Comparison of ENCODE assay signal across 18 mouse cellular contexts in genomic region chr5:107939701-107940100, GRCm38 (mm10). TPM values are rescaled to one million over a fixed set of nuclear protein-coding genes. Genes with fewer than 3 reads are reported as not detected.
DNase-seq lines count a peak whose midpoint lies in the region; ATAC-seq lines count a peak whose summit lies in the region.
"Had no signal": no experiment of that assay in that cellular context is flagged by ENCODE, and none has a peak within 500 bp of the region (broad histone marks: within the 10 kb centered on the region; RNA-seq: fewer than 3 reads in every experiment).

No protein-coding gene starts in this region.

- H3K4me1 ChIP-seq in heart, embryonic 12.5 days (replicated peaks): 0 out of 2 replicates have a peak, but pooled peaks cover 3% of the 10 kb centered on the region
- 0 out of 2 replicates have a peak, but pooled peaks cover 6% of the 10 kb centered on the region for H3K4me1 ChIP-seq in heart, embryonic 10.5 days
- no peaks in the 10 kb centered on the region for H3K4me1 ChIP-seq in neural tube, embryonic 15.5 days
- H3K4me1 ChIP-seq: hindbrain, embryonic 13.5 days; intestine, embryonic 15.5 days had no signal

- DNase-seq in heart, embryonic 10.5 days (ENCODE audit: low spot score): no peak
- DNase-seq in lung, postnatal 10 days: peak; percentile 28
- DNase-seq in lung, postnatal 25 days (ENCODE audit: low spot score): no peak
- DNase-seq in kidney, postnatal 36 days: peak; percentile 62 to 82
- DNase-seq in embryo, embryonic 9.5 days (ENCODE audit: extremely low spot score): no peak
- DNase-seq in layer of hippocampus, adult 9-10 months (ENCODE audit: low spot score): no peak
- DNase-seq: adrenal gland, postnatal 36 days; heart, adult 2 months; heart, postnatal 10 days; liver, postnatal 0 days; right cerebral cortex, adult 18-20 months; thymus, postnatal 4 days had no signal

- H3K36me3 ChIP-seq in heart, embryonic 12.5 days: no peaks in the 10 kb centered on the region
- H3K36me3 ChIP-seq in heart, embryonic 10.5 days: no peaks in the 10 kb centered on the region
- H3K36me3 ChIP-seq in neural tube, embryonic 15.5 days: no peaks in the 10 kb centered on the region
- H3K36me3 ChIP-seq: embryonic facial prominence, embryonic 13.5 days; hindbrain, embryonic 13.5 days; intestine, embryonic 15.5 days had no signal

- H3K27ac ChIP-seq in heart, embryonic 12.5 days (ENCODE audit: poor library complexity, severe bottlenecking): no peak overlapping the region
- no peak overlapping the region for H3K27ac ChIP-seq in heart, embryonic 10.5 days
- H3K27ac ChIP-seq in neural tube, embryonic 15.5 days (replicated peaks): no peak overlapping the region
- H3K27ac ChIP-seq: embryonic facial prominence, embryonic 13.5 days; heart, adult 2 months; hindbrain, embryonic 13.5 days; intestine, embryonic 15.5 days had no signal

- H3K4me2 ChIP-seq in heart, embryonic 12.5 days: no peak overlapping the region
- H3K4me2 ChIP-seq in neural tube, embryonic 15.5 days: no peak overlapping the region
- H3K4me2 ChIP-seq: embryonic facial prominence, embryonic 13.5 days; hindbrain, embryonic 13.5 days; intestine, embryonic 15.5 days had no signal

- ATAC-seq in heart, embryonic 12.5 days (ENCODE audit: insufficient number of reproducible peaks, low FRiP score): 0 out of 2 replicates have a peak, but pooled peaks have one; percentile 15
- ATAC-seq in neural tube, embryonic 15.5 days (ENCODE audit: low FRiP score): no peak; the same call in 1 of the 2 replicates
- ATAC-seq: forebrain, embryonic 16.5 days; intestine, embryonic 15.5 days; liver, postnatal 0 days had no signal

- H3K9ac ChIP-seq in heart, embryonic 12.5 days: no peak overlapping the region
- H3K9ac ChIP-seq in neural tube, embryonic 15.5 days (replicated peaks): no peak overlapping the region
- H3K9ac ChIP-seq: embryonic facial prominence, embryonic 13.5 days; hindbrain, embryonic 13.5 days; intestine, embryonic 15.5 days; liver, postnatal 0 days had no signal

- 53% methylated on average over 3 of the region's 3 CpGs for WGBS in heart, embryonic 12.5 days
- 54% methylated on average over 3 of the region's 3 CpGs for WGBS in heart, embryonic 10.5 days
- WGBS in neural tube, embryonic 15.5 days: 91% methylated on average over 3 of the region's 3 CpGs

- H3K4me3 ChIP-seq in heart, embryonic 12.5 days: no peak overlapping the region
- H3K4me3 ChIP-seq in heart, embryonic 10.5 days: no peak overlapping the region
- no peak overlapping the region for H3K4me3 ChIP-seq in neural tube, embryonic 15.5 days (replicated peaks)
- H3K4me3 ChIP-seq: embryonic facial prominence, embryonic 13.5 days; heart, adult 2 months; hindbrain, embryonic 13.5 days; intestine, embryonic 15.5 days had no signal

- no peaks in the 10 kb centered on the region for H3K9me3 ChIP-seq in heart, embryonic 12.5 days (replicated peaks)
- H3K9me3 ChIP-seq in heart, embryonic 10.5 days: no peaks in the 10 kb centered on the region
- H3K9me3 ChIP-seq in neural tube, embryonic 15.5 days (replicated peaks): no peaks in the 10 kb centered on the region
- H3K9me3 ChIP-seq: embryonic facial prominence, embryonic 13.5 days; hindbrain, embryonic 13.5 days; intestine, embryonic 15.5 days had no signal

- H3K27me3 ChIP-seq in heart, embryonic 12.5 days (replicated peaks): no peaks in the 10 kb centered on the region
- H3K27me3 ChIP-seq in heart, embryonic 10.5 days (ENCODE audit: insufficient read depth, poor library complexity, severe bottlenecking): no peaks in the 10 kb centered on the region
- H3K27me3 ChIP-seq in neural tube, embryonic 15.5 days (replicated peaks): no peaks in the 10 kb centered on the region
- H3K27me3 ChIP-seq: embryonic facial prominence, embryonic 13.5 days; hindbrain, embryonic 13.5 days; intestine, embryonic 15.5 days had no signal

RNA-seq across cellular contexts. Expression of gene Rpl5, which starts 39.4 kb away (rescaled TPM):
- 52.3 and 52.7 TPM in 2 replicates for polyA plus RNA-seq in heart, embryonic 12.5 days (2016; fragmentation: Nextera tagmentation; extraction: Ambion mirVana)
- 61.9 and 78.8 TPM in 2 replicates for polyA plus RNA-seq in heart, embryonic 10.5 days (2016; fragmentation: Nextera tagmentation; extraction: Ambion mirVana)
- polyA plus RNA-seq in neural tube, embryonic 15.5 days (2015; fragmentation: Nextera tagmentation; extraction: Ambion mirVana): 56.6 and 64.7 TPM in 2 replicates

RNA-seq across cellular contexts. Expression of gene Fam69a, which starts 47.2 kb away (rescaled TPM):
- polyA plus RNA-seq in heart, embryonic 12.5 days (2016; fragmentation: Nextera tagmentation; extraction: Ambion mirVana): 21.0 and 22.2 TPM in 2 replicates
- polyA plus RNA-seq in heart, embryonic 10.5 days (2016; fragmentation: Nextera tagmentation; extraction: Ambion mirVana): 18.6 and 20.0 TPM in 2 replicates
- 72.4 and 79.1 TPM in 2 replicates for polyA plus RNA-seq in neural tube, embryonic 15.5 days (2015; fragmentation: Nextera tagmentation; extraction: Ambion mirVana)

Comparison
In these comparisons a context has a peak if more than half of its experiments do, and no peak if none do; other contexts are left out.
1. DNase-seq: peak in lung, postnatal 10 days (single experiment) and kidney, postnatal 36 days (2 of 2); none in heart, embryonic 10.5 days (single experiment), lung, postnatal 25 days (single experiment), embryo, embryonic 9.5 days (single experiment) and layer of hippocampus, adult 9-10 months (single experiment).